17 mouse cellular contexts compared by ENCODE assay signal in the genomic region with DNA sequence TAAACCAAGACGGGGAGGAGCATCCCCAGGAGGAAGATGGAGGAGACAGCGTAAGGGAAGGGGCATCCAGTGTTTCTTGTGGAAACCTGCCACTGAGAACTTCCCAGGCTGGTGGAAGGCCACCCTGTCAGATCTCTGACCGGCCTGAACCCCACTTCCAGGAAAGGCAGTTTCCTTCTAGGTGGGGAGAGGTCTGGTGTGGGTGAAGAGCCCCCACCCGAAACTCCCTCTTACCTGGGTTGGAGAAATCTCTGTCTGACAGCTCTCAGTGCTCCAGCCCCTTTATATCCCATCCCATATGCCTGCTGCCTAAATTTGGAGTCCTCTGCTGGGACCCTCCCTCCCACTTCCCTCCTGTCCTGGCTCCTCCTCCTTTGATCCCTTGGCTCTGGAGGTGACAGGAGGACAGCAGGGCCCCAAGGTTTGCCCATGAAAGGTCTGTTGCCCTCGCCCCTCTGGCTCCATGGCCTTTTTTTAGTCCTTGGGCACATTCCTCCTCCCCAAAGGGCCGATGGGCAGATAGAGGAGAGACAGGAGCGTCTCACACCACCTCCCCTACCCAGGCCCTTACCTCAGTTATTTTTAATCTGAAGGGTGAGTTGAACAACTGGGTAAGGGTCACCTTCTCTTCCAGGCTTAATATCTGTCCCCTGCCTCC. TPM values are rescaled to one million over a fixed set of nuclear protein-coding genes. Genes with fewer than 3 reads are reported as not detected.
DNase-seq lines count a peak whose midpoint lies in the region; ATAC-seq and TF ChIP-seq lines count a peak whose summit lies in the region.
"Had no signal": no experiment of that assay in that cellular context is flagged by ENCODE, and none has a peak within 500 bp of the region (broad histone marks: within the 10 kb centered on the region; RNA-seq: fewer than 3 reads in every experiment).

Myh6 (minus strand) TSS at position 608 of the 658 bp plus-strand sequence.

- H3K9me3 ChIP-seq in lung, postnatal 0 days (ENCODE audit: low read length), result no peaks in the 10 kb centered on the region
- no peaks in the 10 kb centered on the region for H3K9me3 ChIP-seq in heart, embryonic 14.5 days (ENCODE audit: control insufficient read depth, low read length)
- H3K9me3 ChIP-seq in intestine, embryonic 15.5 days, result no peaks in the 10 kb centered on the region
- H3K9me3 ChIP-seq: forebrain, embryonic 15.5 days; limb, embryonic 13.5 days; midbrain, embryonic 10.5 days; neural tube, embryonic 15.5 days had no signal

- no peak for ATAC-seq in lung, postnatal 0 days
- peak; percentile 54 for ATAC-seq in heart, embryonic 14.5 days (ENCODE audit: insufficient number of reproducible peaks, insufficient read depth, low FRiP score, low read depth)
- no peak for ATAC-seq in intestine, embryonic 15.5 days
- ATAC-seq: forebrain, embryonic 15.5 days; liver, postnatal 0 days had no signal

- H3ac ChIP-seq in myocyte (ENCODE audit: control insufficient read depth, insufficient read length), result no peak within 1 kb of the TSS

- no peak within 1 kb of the TSS for H3K4me2 ChIP-seq in lung, postnatal 0 days (replicated peaks; ENCODE audit: low read depth, low read length)
- H3K4me2 ChIP-seq in heart, embryonic 14.5 days (ENCODE audit: low read length), result peak within 1 kb of the TSS; percentile 66
- no peak within 1 kb of the TSS for H3K4me2 ChIP-seq in myocyte (ENCODE audit: low read depth)
- H3K4me2 ChIP-seq in intestine, embryonic 15.5 days (replicated peaks), result no peak within 1 kb of the TSS
- H3K4me2 ChIP-seq: forebrain, embryonic 15.5 days; limb, embryonic 13.5 days; neural tube, embryonic 15.5 days had no signal

- TF ChIP-seq EP300 in lung, postnatal 0 days (IDR thresholded peaks at IDR 0.05), result no peak

- DNase-seq in lung, postnatal 0 days (ENCODE audit: low spot score), result no peak
- DNase-seq in lung, postnatal 36 days, result no peak
- DNase-seq in heart, adult 11 months, result peak; percentile 98
- no peak for DNase-seq in cerebellum, adult 2 months
- no peak for DNase-seq in spleen, adult 18-20 months
- DNase-seq: adrenal gland, adult 2 months; cerebellum, adult 8-10 months; liver, postnatal 0 days; retina, postnatal 1 day had no signal

- no peak within 1 kb of the TSS for H3K9ac ChIP-seq in lung, postnatal 0 days (replicated peaks; ENCODE audit: low read depth)
- peak within 1 kb of the TSS; percentile 83 for H3K9ac ChIP-seq in heart, embryonic 14.5 days (ENCODE audit: low read length)
- no peak within 1 kb of the TSS for H3K9ac ChIP-seq in intestine, embryonic 15.5 days
- H3K9ac ChIP-seq: forebrain, embryonic 15.5 days; limb, embryonic 13.5 days; liver, postnatal 0 days; neural tube, embryonic 15.5 days had no signal

- H3K4me3 ChIP-seq in lung, postnatal 0 days (ENCODE audit: low read depth, low read length), result no peak within 1 kb of the TSS
- peak within 1 kb of the TSS; percentile 42 to 62 for H3K4me3 ChIP-seq in heart, embryonic 14.5 days (ENCODE audit: control insufficient read depth in 1 of 2, insufficient read depth in 1 of 2, low read depth in 1 of 2, low read length in 2 of 2)
- no peak within 1 kb of the TSS for H3K4me3 ChIP-seq in myocyte
- H3K4me3 ChIP-seq in cerebellum, adult 2 months (replicated peaks; ENCODE audit: insufficient read depth, low read depth, low read length), result no peak within 1 kb of the TSS
- no peak within 1 kb of the TSS for H3K4me3 ChIP-seq in intestine, embryonic 15.5 days (replicated peaks)
- H3K4me3 ChIP-seq: forebrain, embryonic 15.5 days; limb, embryonic 13.5 days; midbrain, embryonic 10.5 days; neural tube, embryonic 15.5 days had no signal

- no peak within 1 kb of the TSS for H3K27ac ChIP-seq in lung, postnatal 0 days (ENCODE audit: low read length)
- H3K27ac ChIP-seq in heart, embryonic 14.5 days (replicated peaks in 1 of 2; ENCODE audit: control insufficient read depth in 1 of 2, insufficient read depth in 1 of 2, low read depth in 2 of 2, low read length in 2 of 2), result peak within 1 kb of the TSS; percentile 87 to 92
- no peak within 1 kb of the TSS for H3K27ac ChIP-seq in cerebellum, adult 2 months (ENCODE audit: insufficient read depth, low read length)
- H3K27ac ChIP-seq in intestine, embryonic 15.5 days, result no peak within 1 kb of the TSS
- H3K27ac ChIP-seq: forebrain, embryonic 15.5 days; limb, embryonic 13.5 days; midbrain, embryonic 10.5 days; neural tube, embryonic 15.5 days had no signal

- no peaks in the 10 kb centered on the region for H3K4me1 ChIP-seq in lung, postnatal 0 days (ENCODE audit: insufficient read depth, low read depth, low read length)
- H3K4me1 ChIP-seq in heart, embryonic 14.5 days (ENCODE audit: control insufficient read depth in 2 of 2, insufficient read depth in 2 of 2, low read length in 2 of 2), result peaks cover 23 to 27% of the 10 kb centered on the region in 2 experiments
- H3K4me1 ChIP-seq in cerebellum, adult 2 months (ENCODE audit: control insufficient read depth, insufficient read depth, low read length), result no peaks in the 10 kb centered on the region
- H3K4me1 ChIP-seq in intestine, embryonic 15.5 days (replicated peaks), result no peaks in the 10 kb centered on the region
- H3K4me1 ChIP-seq: forebrain, embryonic 15.5 days; midbrain, embryonic 10.5 days; neural tube, embryonic 15.5 days had no signal

- no peaks in the 10 kb centered on the region for H3K36me3 ChIP-seq in lung, postnatal 0 days (ENCODE audit: insufficient read depth, low read length)
- H3K36me3 ChIP-seq in heart, embryonic 14.5 days (ENCODE audit: control insufficient read depth, insufficient read depth, low read length), result peaks cover 54% of the 10 kb centered on the region
- no peaks in the 10 kb centered on the region for H3K36me3 ChIP-seq in myocyte (ENCODE audit: control insufficient read depth, insufficient read depth)
- H3K36me3 ChIP-seq in intestine, embryonic 15.5 days, result no peaks in the 10 kb centered on the region
- H3K36me3 ChIP-seq: forebrain, embryonic 15.5 days; limb, embryonic 13.5 days; midbrain, embryonic 10.5 days; neural tube, embryonic 15.5 days had no signal

- no peak for TF ChIP-seq POLR2A in myocyte (IDR thresholded peaks at IDR 0.05; ENCODE audit: insufficient read length, low read depth)
- no peak for TF ChIP-seq POLR2A in cerebellum, adult 2 months (IDR thresholded peaks at IDR 0.05; ENCODE audit: borderline replicate concordance, insufficient read depth, low read length)

- H3K27me3 ChIP-seq in lung, postnatal 0 days (replicated peaks; ENCODE audit: insufficient read depth, low read length), result no peaks in the 10 kb centered on the region
- H3K27me3 ChIP-seq in heart, embryonic 14.5 days (ENCODE audit: control insufficient read depth, insufficient read depth, low read length), result no peaks in the 10 kb centered on the region
- H3K27me3 ChIP-seq in myocyte (ENCODE audit: control insufficient read depth, insufficient read depth, insufficient read length), result peaks cover 51% of the 10 kb centered on the region
- H3K27me3 ChIP-seq in cerebellum, adult 2 months (ENCODE audit: control insufficient read depth, insufficient read depth, low read length), result no peaks in the 10 kb centered on the region
- H3K27me3 ChIP-seq in intestine, embryonic 15.5 days (replicated peaks), result no peaks in the 10 kb centered on the region
- H3K27me3 ChIP-seq: forebrain, embryonic 15.5 days; neural tube, embryonic 15.5 days had no signal

- WGBS in lung, postnatal 0 days, result 51% methylated on average over 7 of the region's 7 CpGs
- WGBS in heart, embryonic 14.5 days, result 23% methylated on average over 7 of the region's 7 CpGs
- 67% methylated on average over 7 of the region's 7 CpGs for WGBS in cerebellum, adult 2 months
- 71% methylated on average over 7 of the region's 7 CpGs for WGBS in intestine, embryonic 15.5 days

- no peak for TF ChIP-seq CTCF in lung, postnatal 0 days (IDR thresholded peaks at IDR 0.05)
- no peak for TF ChIP-seq CTCF in cerebellum, adult 2 months (IDR thresholded peaks at IDR 0.05; ENCODE audit: borderline replicate concordance, insufficient read depth, low read depth, low read length)

- no peaks in the 10 kb centered on the region for H3K79me2 ChIP-seq in myocyte (ENCODE audit: control insufficient read depth, insufficient read depth)

TF ChIP-seq in myocyte, 11 proteins besides CTCF, POLR2A, EP300 and RAD21:
- no peak for TF ChIP-seq CEBPB (IDR thresholded peaks at IDR 0.05; ENCODE audit: insufficient read depth, poor library complexity, severe bottlenecking)
- TF ChIP-seq POLR2AphosphoS2 (IDR thresholded peaks at IDR 0.05; ENCODE audit: insufficient read length, low read depth), result no peak
- TF ChIP-seq USF1 (IDR thresholded peaks at IDR 0.05; ENCODE audit: low read depth), result no peak
- TF ChIP-seq MYOD1 (IDR thresholded peaks at IDR 0.05; ENCODE audit: control insufficient read depth in 1 of 3, insufficient read length in 2 of 3, low read depth in 2 of 3), result no peak
- TF ChIP-seq MYOG (IDR thresholded peaks at IDR 0.05; ENCODE audit: control insufficient read depth in 1 of 3, insufficient read depth in 1 of 3, insufficient read length in 2 of 3, low read depth in 2 of 3), result no peak
- TF ChIP-seq SRF (IDR thresholded peaks at IDR 0.05; ENCODE audit: control insufficient read depth, insufficient read length, low read depth), result no peak
- TF ChIP-seq E2F4 (IDR thresholded peaks at IDR 0.05; ENCODE audit: insufficient read depth), result no peak
- TF ChIP-seq MAX (IDR thresholded peaks at IDR 0.05; ENCODE audit: low read depth), result no peak
- TF ChIP-seq TCF12 (IDR thresholded peaks at IDR 0.05; ENCODE audit: insufficient read depth, poor library complexity, severe bottlenecking), result no peak
- TF ChIP-seq REST (IDR thresholded peaks at IDR 0.05; ENCODE audit: insufficient read depth, insufficient read length), result no peak
- TF ChIP-seq TCF3 (IDR thresholded peaks at IDR 0.05; ENCODE audit: insufficient read length, low read depth), result no peak

RNA-seq across cellular contexts. Expression of gene Myh6, which starts in this region (rescaled TPM):
- 61.0 and 79.5 TPM in 2 replicates for polyA plus RNA-seq in lung, postnatal 0 days (2015; fragmentation: Nextera tagmentation; extraction: Ambion mirVana)
- polyA plus RNA-seq in heart, embryonic 14.5 days (2014; fragmentation: Nextera tagmentation; extraction: Ambion mirVana), result 2,542 and 2,728 TPM in 2 replicates
- 15.0 TPM for polyA plus RNA-seq in myocyte (2012; fragmentation: generic; extraction: Trizol)
- 0.10 TPM in 1 of 2 replicates, not detected in the other for polyA plus RNA-seq in cerebellum, adult 2 months (2012; rRNA removed)
- polyA plus RNA-seq in intestine, embryonic 15.5 days (2015; fragmentation: Nextera tagmentation; extraction: Ambion mirVana), result 0.27 and 0.44 TPM in 2 replicates
- polyA plus RNA-seq: adrenal gland, adult 2 months; small intestine, adult 2 months had no signal

Comparison
In these comparisons a context has a peak if more than half of its experiments do, and no peak if none do; other contexts are left out.
1. RNA of gene Myh6 (polyA plus RNA-seq): 2,542 to 2,728 TPM in heart, embryonic 14.5 days; 61.0 to 79.5 TPM in lung, postnatal 0 days, 15.0 TPM in myocyte (single experiment), 0.27 to 0.44 TPM in intestine, embryonic 15.5 days and 0.10 TPM in cerebellum, adult 2 months; every median in the first group is over 10 times any median in the second.
2. H3K27ac ChIP-seq: peak in heart, embryonic 14.5 days (2 of 2); none in lung, postnatal 0 days (single experiment), cerebellum, adult 2 months (single experiment) and intestine, embryonic 15.5 days (single experiment).
3. H3K4me3 ChIP-seq: peak in heart, embryonic 14.5 days (2 of 2); none in lung, postnatal 0 days (single experiment), myocyte (single experiment), cerebellum, adult 2 months (single experiment) and intestine, embryonic 15.5 days (single experiment).